Mouse (Mus musculus) neural tube, embryonic 14.5 days (tissue): Measurements from ENCODE around the gene Tardbp. TPM values are rescaled to one million over a fixed set of nuclear protein-coding genes. Genes with fewer than 3 reads are reported as not detected.

Experiments
- ATAC-seq: fragments of 200-750 bp; cut with Nextera tagmentation; 2 replicates; pipeline ENCODE4 v1.8.0; 2017; ENCODE audit warnings: low read depth, mild to moderate bottlenecking, moderate TSS enrichment, moderate library complexity
- H3K27ac ChIP-seq: fragments of 300-500 bp; sonication (generic); 2 replicates; pipeline ENCODE4 v1.5.1; 2014; ENCODE audit warnings: low read depth, mild to moderate bottlenecking, control low read depth, low read length, moderate library complexity, mixed read lengths
- H3K27me3 ChIP-seq: fragments of 300-500 bp; sonication (generic); 2 replicates; pipeline ENCODE4 v1.6.1; 2014; ENCODE audit warnings: low read length; ENCODE audit not compliant: control insufficient read depth, insufficient read depth
- H3K36me3 ChIP-seq: fragments of 300-500 bp; sonication (generic); 2 replicates; pipeline ENCODE4 v1.6.1; 2014; ENCODE audit warnings: low read length, mixed read lengths; ENCODE audit not compliant: control insufficient read depth, insufficient read depth
- H3K4me1 ChIP-seq: fragments of 300-500 bp; sonication (generic); 2 replicates; pipeline ENCODE4 v1.6.1; 2014; ENCODE audit warnings: low read length; ENCODE audit not compliant: control insufficient read depth, insufficient read depth
- H3K4me2 ChIP-seq: fragments of 300-500 bp; sonication (generic); 2 replicates; pipeline ENCODE4 v1.6.1; 2014; ENCODE audit warnings: mild to moderate bottlenecking, low read depth, low read length, control low read depth
- H3K4me3 ChIP-seq: fragments of 300-500 bp; sonication (generic); 2 replicates; pipeline ENCODE4 v1.5.1; 2014; ENCODE audit warnings: low read depth, low read length, control low read depth, mixed read lengths
- H3K9ac ChIP-seq: fragments of 300-500 bp; sonication (generic); replicated peaks from 2 replicates; pipeline ENCODE4 v1.6.1; 2014; ENCODE audit warnings: low read depth, mild to moderate bottlenecking, control low read depth, low read length, mixed read lengths
- H3K9me3 ChIP-seq: fragments of 300-500 bp; sonication (generic); 2 replicates; pipeline ENCODE4 v1.6.1; 2016; ENCODE audit warnings: low read length; ENCODE audit not compliant: control insufficient read depth
- WGBS: fragments of 180-500 bp; shearing (Covaris S2); extraction: QIAGEN DNeasy Blood & Tissue Kit; methylation state at CpG from one replicate; pipeline ENCODE4 v1.1.7; 2014; 5-methylcytosine and 5-hydroxymethylcytosine counted together
- polyA plus RNA-seq: library from polyadenylated mRNA; unstranded; fragments of >200 nt; fragmentation: Nextera tagmentation; extraction: Ambion mirVana; gene quantifications from 2 replicates; pipeline ENCODE4 v1.2.1, GENCODE M21; 2014

The Tardbp gene
- polyA plus RNA-seq, 1 experiment from 2014 or later = 78.3 TPM

- ATAC-seq = no peak
- H3K4me3 ChIP-seq = no peak overlapping the region
- no peak overlapping the region for H3K4me2 ChIP-seq
- H3K27ac ChIP-seq = no peak overlapping the region
- no peaks in the 10 kb centered on the region for H3K9me3 ChIP-seq
- H3K27me3 ChIP-seq = no peaks in the 10 kb centered on the region
- peaks cover 7% of the 10 kb centered on the region; the same call in 1 of the 2 replicates for H3K4me1 ChIP-seq
- H3K36me3 ChIP-seq = peaks cover 16% of the 10 kb centered on the region
- WGBS = 73% methylated on average over 5 of the region's 5 CpGs
- no peak overlapping the region for H3K9ac ChIP-seq
Measured at GRCm38 (mm10) chr4:148610631-148611364, 16.0 kb downstream of the Tardbp start.

GRCm38 (mm10) chr4:148609805-148610204 lies 17.0 kb downstream of the Tardbp start:
- WGBS = 89% methylated on average over 5 of the region's 5 CpGs

GRCm38 (mm10) chr4:148607758-148608157 lies 19.1 kb downstream of the Tardbp start:
- Histone ChIP-seq H3K9ac (no peak overlapping the region), H3K27ac (no peak overlapping the region), H3K4me2 (no peak overlapping the region), H3K4me1 (no peaks in the 10 kb centered on the region), H3K9me3 (no peaks in the 10 kb centered on the region), H3K27me3 (no peaks in the 10 kb centered on the region), H3K36me3 (0 out of 2 replicates have a peak, but pooled peaks cover 6% of the 10 kb centered on the region), H3K4me3 (no peak overlapping the region)
- WGBS = 21% methylated on average over 5 of the region's 5 CpGs
- no peak for ATAC-seq

More at GRCm38 (mm10) chr4:148609805-148610204, 17.0 kb downstream of the Tardbp start:
- Histone ChIP-seq H3K4me3 (no peak overlapping the region), H3K27me3 (no peaks in the 10 kb centered on the region), H3K9ac (no peak overlapping the region), H3K4me2 (no peak overlapping the region), H3K36me3 (peaks cover 11% of the 10 kb centered on the region), H3K27ac (no peak overlapping the region), H3K9me3 (no peaks in the 10 kb centered on the region), H3K4me1 (peaks cover 7% of the 10 kb centered on the region; the same call in 1 of the 2 replicates)
- no peak for ATAC-seq

GRCm38 (mm10) chr4:148604541-148605165 lies 22.2 kb downstream of the Tardbp start:
- Histone ChIP-seq H3K4me2 (no peak overlapping the region), H3K4me3 (no peak overlapping the region), H3K9me3 (no peaks in the 10 kb centered on the region), H3K27ac (no peak overlapping the region), H3K4me1 (no peaks in the 10 kb centered on the region), H3K36me3 (0 out of 2 replicates have a peak, but pooled peaks cover 6% of the 10 kb centered on the region), H3K9ac (no peak overlapping the region), H3K27me3 (no peaks in the 10 kb centered on the region)
- peak; percentile 24; the same call in 1 of the 2 replicates for ATAC-seq
- WGBS = 99% methylated on average over 3 of the region's 3 CpGs

- no peak for ATAC-seq
- 81% methylated on average over 7 of the region's 7 CpGs for WGBS
- Histone ChIP-seq H3K36me3 (0 out of 2 replicates have a peak, but pooled peaks cover 4% of the 10 kb centered on the region), H3K27ac (no peak overlapping the region), H3K9me3 (no peaks in the 10 kb centered on the region), H3K27me3 (no peaks in the 10 kb centered on the region), H3K9ac (no peak overlapping the region), H3K4me3 (no peak overlapping the region), H3K4me2 (no peak overlapping the region), H3K4me1 (no peaks in the 10 kb centered on the region)
Measured at GRCm38 (mm10) chr4:148604141-148604540, 22.7 kb downstream of the Tardbp start.

GRCm38 (mm10) chr4:148603376-148604139 lies 23.3 kb downstream of the Tardbp start:
- H3K9me3 ChIP-seq = no peaks in the 10 kb centered on the region
- no peaks in the 10 kb centered on the region for H3K27me3 ChIP-seq
- no peaks in the 10 kb centered on the region for H3K4me1 ChIP-seq
- no peak overlapping the region for H3K9ac ChIP-seq
- no peaks in the 10 kb centered on the region for H3K36me3 ChIP-seq
- 75% methylated on average over 10 of the region's 10 CpGs for WGBS
- no peak for ATAC-seq
- no peak overlapping the region for H3K27ac ChIP-seq
- no peak overlapping the region for H3K4me3 ChIP-seq
- H3K4me2 ChIP-seq = no peak overlapping the region

GRCm38 (mm10) chr4:148602357-148603120 lies 24.3 kb downstream of the Tardbp start, which contains the start of gene Masp2:
Gene Masp2 (plus strand): TSS chr4:148602554.
- no peak for ATAC-seq
- Histone ChIP-seq H3K9ac (no peak within 1 kb of the TSS), H3K27ac (no peak within 1 kb of the TSS), H3K4me2 (no peak within 1 kb of the TSS), H3K9me3 (no peaks in the 10 kb centered on the region), H3K27me3 (no peaks in the 10 kb centered on the region), H3K4me3 (no peak within 1 kb of the TSS), H3K36me3 (no peaks in the 10 kb centered on the region), H3K4me1 (no peaks in the 10 kb centered on the region)
- WGBS = 93% methylated on average over 14 of the region's 14 CpGs

- 92% methylated on average over 4 of the region's 4 CpGs for WGBS
- no peaks in the 10 kb centered on the region for H3K27me3 ChIP-seq
- H3K4me3 ChIP-seq = no peak overlapping the region
- no peak overlapping the region for H3K4me2 ChIP-seq
- H3K9ac ChIP-seq = no peak overlapping the region
- H3K9me3 ChIP-seq = no peaks in the 10 kb centered on the region
- H3K27ac ChIP-seq = no peak overlapping the region
- no peak for ATAC-seq
- H3K36me3 ChIP-seq = no peaks in the 10 kb centered on the region
- H3K4me1 ChIP-seq = no peaks in the 10 kb centered on the region
Measured at GRCm38 (mm10) chr4:148601871-148602270, 24.9 kb downstream of the Tardbp start.
